Mouse (Mus musculus): ENCODE measurements at regions not wholly inside any gene's neighbourhood (a gene's known extent, or its start where the extent isn't known, plus 50 kb on each side); places are given as distances from the start of the nearest gene placed in this dataset.

DNA sequence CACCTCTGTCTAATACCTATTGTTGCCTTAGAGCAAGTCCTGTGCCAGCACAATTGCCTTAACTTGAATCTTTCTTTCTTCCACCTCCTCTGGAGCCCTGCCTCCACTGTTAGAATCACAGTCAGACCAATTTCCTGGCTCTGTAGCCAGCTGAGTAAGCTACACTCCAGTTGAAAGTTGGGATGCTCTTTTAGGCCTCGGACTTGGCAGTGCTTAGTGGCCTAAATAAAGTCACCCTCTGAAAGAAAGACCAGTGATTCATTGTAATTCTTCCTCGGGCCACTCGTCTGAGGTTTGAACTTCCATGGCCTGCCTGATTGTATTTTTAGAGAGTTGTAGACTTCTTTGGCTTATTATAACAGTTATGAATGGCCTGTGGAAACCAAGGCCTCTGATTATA lies 1376.9 kb downstream of the Gsdmc2 start:
- no peak for TF ChIP-seq CTCF (IDR thresholded peaks at IDR 0.05; ENCODE audit: control insufficient read depth, insufficient read depth, insufficient replicate concordance, low read depth, low read length)
- no peak for TF ChIP-seq POLR2A (IDR thresholded peaks at IDR 0.05; ENCODE audit: control insufficient read depth, low read depth, low read length)

All from testis, adult 2 months (tissue).